Mouse (Mus musculus): Measurements from ENCODE around the gene Frmpd1.

GRCm38 (mm10) chr4:45243211-45243902, 58.7 kb downstream of the Frmpd1 start:
- TF ChIP-seq CTCF (IDR thresholded peaks at IDR 0.05; ENCODE audit: low read depth, low read length) (no peak), POLR2A (IDR thresholded peaks at IDR 0.05; ENCODE audit: borderline replicate concordance, low read depth, low read length) (no peak)
